Mouse (Mus musculus) CD8-positive naive resting alpha-beta T cell, adult 2 months (primary cell): Measurements from ENCODE around the gene Rbl1.
A peak's percentile ranks its signal among the peaks of the same experiment; 100 is the strongest.
"Not testable (repeated sequence)": the region's sequence is repeated elsewhere in the genome, so short reads cannot be mapped to it uniquely, and the experiment has no call there.

ENCODE experiments used
- DNase-seq, 2 experiments: peaks; one replicate each; pipeline ENCODE4 v3.0.0; 2022; ENCODE audit warnings: low read depth in 2 of 2, low spot score in 2 of 2

Rbl1 gene

GRCm38 (mm10) chr2:157172984-157173383 lies 31.4 kb downstream of the Rbl1 start:
- no peak for DNase-seq

DNA sequence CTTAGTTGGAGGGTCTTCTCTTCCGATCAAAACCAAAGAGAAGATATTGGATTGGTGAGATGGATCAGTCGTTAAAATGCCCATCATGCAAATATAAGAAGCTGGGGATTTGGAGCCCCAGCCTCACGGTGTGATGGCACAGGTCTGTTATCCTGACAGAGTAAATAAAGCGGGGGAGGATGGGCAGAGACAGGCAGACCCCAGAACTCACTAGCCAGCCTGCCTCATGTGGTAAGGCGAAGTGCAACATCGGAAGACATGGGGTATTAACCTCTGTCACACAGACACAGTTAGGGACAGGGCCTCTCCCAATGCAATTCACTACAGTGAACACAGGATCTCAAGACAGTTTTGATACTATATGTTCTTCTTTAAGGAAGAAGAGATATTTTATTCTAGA lies 33.7 kb downstream of the Rbl1 start:
- no peak for DNase-seq

DNA sequence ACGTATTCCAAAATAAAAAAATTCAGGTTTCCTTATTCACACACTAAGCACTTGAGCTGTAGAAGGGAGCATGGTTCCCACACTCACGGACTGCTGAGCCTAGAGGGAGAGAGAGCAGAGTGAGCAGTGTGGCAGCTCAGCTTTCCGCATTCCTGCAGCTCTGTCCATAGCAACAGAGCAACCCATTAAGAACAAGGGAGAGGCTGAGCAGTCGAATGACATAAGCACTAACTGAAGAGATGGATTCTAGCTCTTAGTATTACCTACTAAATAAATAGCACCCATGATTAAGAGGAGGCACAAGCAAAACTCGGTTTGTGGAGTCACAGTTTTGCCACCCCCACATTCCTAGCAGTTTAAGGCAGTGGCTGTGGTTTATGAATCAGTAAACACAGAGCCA lies 34.2 kb downstream of the Rbl1 start:
- DNase-seq: no peak

DNA sequence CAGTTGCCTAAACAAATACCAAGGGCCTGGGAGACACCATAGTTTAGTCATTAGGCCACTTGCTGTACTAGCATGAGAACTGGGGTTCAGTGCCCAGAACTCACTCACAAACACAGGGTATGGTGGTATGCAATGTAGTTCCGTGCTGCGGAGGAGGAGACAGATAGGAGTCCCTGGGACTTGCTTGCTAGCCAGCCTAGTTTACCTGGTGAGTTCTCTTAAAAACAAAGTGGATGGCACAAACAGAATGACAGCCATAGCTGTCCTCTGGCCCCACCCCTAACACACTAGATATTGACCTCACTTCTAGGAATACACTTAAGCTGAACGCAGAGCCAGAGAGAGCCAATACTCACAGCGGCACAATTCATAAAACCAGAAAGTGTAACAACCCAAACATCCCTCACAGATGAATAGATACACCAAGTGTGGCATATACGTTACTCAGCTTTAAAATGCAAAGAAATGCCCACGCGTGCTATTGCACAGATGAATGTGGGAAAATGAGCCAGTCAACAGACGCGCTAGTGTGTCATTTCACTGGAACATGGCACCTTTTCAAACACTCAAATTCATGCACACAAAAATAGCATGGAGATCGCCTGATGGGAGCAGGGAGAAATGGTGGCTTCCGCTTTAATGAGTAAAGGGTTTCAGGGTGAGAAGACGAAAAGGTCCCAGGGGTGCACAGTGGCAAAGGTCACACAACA lies 37.8 kb downstream of the Rbl1 start:
- DNase-seq: no peak

DNA sequence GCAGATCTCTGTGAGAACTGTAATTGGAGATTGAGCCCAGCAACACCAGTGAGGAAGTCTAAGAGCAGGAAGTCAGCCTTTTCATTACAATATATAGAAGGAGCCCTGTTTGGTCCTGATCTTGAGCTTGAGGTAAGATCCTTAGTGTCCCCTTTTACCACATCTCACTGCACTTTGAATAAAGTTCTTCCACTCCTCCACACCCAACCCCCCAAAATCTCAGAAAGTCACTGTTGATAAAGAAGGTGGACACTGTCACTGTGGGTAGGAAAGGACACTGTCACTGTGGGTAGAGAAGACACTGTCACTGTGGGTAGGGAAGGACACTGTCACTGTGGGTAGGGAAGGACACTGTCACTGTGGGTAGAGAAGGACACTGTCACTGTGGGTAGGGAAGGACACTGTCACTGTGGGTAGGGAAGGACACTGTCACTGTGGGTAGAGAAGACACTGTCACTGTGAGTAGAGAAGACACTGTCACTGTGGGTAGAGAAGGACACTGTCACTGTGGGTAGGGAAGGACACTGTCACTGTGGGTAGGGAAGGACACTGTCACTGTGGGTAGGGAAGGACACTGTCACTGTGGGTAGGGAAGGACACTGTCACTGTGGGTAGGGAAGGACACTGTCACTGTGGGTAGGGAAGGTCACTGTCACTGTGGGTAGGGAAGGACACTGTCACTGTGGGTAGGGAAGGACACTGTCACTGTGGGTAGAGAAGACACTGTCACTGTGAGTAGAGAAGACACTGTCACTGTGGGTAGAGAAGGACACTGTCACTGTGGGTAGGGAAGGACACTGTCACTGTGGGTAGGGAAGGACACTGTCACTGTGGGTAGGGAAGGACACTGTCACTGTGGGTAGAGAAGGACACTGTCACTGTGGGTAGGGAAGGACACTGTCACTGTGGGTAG lies 38.8 kb downstream of the Rbl1 start:
- DNase-seq: not testable (repeated sequence)

DNA sequence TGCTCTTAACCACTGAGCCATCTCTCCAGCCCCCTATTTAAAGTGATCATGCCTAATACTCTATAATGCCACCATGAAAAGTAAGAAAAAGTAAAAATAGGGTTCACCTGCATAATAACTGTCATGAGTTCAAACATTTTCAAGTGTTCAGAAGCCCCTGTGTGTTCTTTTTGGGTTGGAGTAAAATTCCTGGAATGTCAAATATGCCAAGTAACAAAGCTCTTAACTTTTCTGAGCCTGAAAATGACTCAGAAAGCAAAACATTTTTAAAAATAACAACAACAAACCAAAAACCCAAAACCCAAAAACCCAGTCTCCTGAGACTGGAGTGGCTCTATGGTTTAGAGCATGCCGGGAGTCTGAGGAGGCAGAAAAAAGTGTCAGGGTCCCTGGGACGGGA lies 40.2 kb downstream of the Rbl1 start:
- DNase-seq: no peak

GRCm38 (mm10) chr2:157156079-157156478 lies 48.3 kb downstream of the Rbl1 start:
- no peak for DNase-seq

GRCm38 (mm10) chr2:157153235-157153634 lies 51.1 kb downstream of the Rbl1 start:
- no peak for DNase-seq

GRCm38 (mm10) chr2:157148417-157148816 lies 55.9 kb downstream of the Rbl1 start:
- no peak for DNase-seq

DNA sequence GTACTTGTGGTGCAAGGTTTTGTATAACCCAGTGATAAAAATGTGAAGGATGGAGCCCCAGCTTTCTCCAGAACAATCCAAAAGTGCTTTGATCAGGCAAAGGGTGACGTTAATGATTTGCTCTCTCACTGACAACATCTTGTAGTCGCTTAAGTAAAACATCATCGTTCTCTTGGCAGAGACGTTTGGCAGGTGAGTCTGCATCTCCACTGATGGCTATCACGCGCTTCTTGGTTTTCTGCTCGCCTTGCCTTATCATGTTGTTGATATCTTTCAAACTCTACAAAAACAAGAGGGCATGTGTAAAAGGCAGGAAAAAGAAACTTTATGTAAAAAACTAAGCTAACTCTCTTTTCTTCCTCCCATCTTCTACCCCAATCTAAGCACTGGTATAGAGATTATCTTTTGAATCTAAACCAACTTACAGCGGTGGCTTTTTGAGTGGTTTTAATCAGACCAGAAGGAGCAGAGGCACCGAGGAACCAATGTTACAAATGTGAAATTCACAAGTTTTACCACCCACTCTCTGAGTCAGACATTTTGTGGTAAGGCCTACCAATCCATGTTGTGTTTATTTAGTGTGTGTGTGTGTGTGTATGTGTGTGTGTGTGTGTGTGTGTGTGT lies 56.8 kb downstream of the Rbl1 start:
- DNase-seq: peak; percentile 42 to 47

DNA sequence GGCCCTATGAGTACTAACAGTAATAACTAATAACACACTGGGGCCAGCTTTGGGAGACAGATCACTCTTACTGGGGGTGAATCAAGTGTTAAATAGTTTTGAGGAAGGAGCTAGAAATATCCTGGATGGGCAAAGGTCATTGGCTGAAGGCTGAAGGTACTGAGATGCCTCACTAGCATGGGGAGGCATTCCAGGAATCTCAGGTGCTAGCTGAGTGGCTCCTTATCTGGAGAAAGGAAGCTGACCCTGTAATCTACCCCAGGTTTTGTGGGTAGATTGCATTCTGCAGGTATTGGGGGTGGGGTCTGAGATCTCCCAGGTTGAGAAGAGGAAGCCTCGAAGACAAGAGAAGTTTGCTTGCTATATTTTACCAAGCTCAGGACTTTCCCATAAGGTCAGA lies 59.2 kb downstream of the Rbl1 start:
- no peak for DNase-seq

DNA sequence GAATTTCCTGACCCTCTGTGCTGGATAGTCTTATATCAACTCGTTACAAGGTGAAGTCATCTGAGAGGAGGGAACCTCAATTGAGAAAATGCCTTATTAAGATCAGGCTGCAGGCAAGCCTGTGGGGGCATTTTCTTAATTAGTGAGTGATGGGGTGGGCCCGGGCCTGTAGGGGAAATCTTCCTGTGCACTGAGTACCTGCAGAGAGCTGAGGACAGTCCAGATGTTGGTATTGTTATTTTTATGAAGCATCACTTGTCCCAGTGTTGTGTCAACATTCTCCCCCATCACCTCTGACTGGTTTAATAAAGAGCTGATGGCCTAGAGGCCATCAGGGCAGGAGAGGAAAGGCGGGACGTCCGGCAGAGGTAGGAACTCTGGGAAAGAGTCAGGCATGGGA lies 60.2 kb downstream of the Rbl1 start:
- DNase-seq: no peak

DNA sequence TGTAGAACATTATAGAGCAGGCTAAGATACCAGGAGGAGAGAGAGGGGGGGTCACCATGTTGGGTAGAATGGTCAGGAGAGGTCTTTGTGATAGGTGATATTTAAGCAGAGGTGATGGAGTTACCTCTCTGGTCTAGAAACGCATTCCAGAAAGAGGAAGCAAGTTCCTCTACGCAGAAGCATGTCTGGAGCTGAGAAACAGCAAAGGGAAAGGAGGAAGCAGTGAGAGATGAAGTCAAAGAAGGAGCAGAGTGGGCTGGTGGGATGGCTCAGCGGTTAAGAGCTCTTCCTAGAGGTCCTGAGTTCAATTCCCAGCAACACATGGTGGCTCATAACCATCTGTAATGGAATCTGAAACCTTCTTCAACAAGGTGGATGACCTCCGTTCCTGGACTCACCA lies 62.4 kb downstream of the Rbl1 start:
- no peak for DNase-seq

GRCm38 (mm10) chr2:157139251-157139802 lies 65.0 kb downstream of the Rbl1 start:
- no peak for DNase-seq

DNA sequence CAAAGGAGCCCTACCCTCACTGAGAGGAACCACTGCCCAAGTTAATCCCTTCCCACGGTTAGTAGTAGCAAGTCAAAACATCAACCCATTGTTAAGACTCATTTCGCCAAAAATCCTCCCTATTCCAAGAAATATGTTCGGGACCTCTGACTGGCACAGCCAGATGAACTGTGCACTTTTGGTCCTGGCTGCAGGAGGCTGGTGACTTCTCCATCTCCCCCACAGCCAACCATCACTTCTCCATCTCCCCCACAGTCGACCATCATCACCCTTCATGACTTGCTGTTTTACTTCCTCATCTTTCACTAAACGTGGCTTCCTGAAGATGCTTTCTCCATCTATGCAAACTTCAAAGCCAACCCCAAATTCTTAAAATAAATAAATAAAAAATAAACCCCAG lies 65.5 kb downstream of the Rbl1 start:
- no peak for DNase-seq

DNA sequence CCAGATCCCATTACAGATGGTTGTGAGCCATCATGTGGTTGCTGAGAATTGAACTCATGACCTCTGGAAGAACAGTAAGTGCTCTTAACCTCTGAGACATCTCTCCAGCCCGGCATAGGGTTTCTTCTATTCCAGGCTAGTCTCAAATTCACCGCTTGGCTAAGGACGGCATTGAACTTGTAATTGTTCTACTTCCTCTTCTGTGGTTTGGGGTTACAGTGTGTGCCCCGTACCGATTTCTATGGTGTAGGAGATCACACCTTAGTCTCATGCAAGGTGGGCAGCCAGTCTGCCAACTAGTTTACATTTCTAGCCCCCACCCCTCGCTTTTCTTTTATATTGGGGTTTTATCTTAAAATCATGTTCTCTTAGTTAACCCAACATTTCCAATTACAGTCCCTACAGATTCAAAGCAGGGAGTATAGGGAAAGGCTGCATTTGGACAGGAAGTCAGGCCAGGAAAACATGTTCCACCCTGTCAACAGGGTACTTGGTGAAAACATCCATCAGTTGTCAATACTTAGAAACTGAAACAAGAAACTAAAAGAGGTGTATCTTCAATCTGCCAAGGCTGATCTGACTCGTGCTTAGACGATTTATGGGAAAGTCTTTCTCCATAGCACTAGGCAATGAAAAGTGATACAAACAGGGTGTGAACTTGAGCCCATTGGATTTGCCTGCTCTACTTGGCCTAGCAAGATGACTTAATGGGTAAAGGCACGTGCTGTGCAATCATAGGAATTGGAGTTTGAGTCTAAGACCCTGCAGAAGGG lies 66.2 kb downstream of the Rbl1 start:
- DNase-seq: peak; percentile 26 to 46

DNA sequence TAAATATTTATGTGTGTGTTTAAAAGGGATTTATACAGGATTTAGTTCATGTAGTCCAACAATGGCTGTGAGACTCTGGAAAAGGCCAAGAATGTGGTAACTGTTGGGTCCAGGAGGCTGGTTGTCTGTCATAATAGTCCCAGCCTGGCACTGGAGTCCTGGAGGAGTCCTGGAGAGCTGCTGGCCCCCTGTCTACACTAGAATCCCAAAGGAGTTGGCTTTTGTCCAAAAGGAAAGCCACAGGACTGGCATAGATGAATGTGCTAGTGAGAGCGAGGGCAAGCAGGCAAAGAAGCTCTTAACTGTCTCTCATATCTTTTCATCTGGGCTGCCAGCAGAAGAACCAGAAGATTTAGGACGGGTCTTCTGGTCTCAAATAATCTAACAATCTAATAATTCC lies 67.7 kb downstream of the Rbl1 start:
- no peak for DNase-seq

DNA sequence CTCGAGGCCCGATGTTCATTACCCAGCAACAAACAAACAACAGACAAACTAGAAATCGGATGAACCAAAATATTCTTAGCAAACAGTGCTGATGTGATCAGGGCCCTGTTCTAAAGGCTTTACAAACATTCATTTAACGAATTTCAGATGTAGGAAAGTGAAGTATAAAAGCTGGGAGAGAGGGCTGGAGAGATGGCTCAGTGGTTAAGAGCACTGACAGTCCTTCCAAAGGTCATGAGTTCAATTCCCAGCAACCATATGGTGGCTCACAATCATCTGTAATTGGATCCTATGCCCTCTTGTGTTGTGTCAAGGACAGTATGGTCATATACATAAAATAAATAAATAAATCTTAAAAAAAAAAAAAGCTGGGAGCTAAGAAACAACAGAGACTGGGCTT lies 68.2 kb downstream of the Rbl1 start:
- no peak for DNase-seq

DNA sequence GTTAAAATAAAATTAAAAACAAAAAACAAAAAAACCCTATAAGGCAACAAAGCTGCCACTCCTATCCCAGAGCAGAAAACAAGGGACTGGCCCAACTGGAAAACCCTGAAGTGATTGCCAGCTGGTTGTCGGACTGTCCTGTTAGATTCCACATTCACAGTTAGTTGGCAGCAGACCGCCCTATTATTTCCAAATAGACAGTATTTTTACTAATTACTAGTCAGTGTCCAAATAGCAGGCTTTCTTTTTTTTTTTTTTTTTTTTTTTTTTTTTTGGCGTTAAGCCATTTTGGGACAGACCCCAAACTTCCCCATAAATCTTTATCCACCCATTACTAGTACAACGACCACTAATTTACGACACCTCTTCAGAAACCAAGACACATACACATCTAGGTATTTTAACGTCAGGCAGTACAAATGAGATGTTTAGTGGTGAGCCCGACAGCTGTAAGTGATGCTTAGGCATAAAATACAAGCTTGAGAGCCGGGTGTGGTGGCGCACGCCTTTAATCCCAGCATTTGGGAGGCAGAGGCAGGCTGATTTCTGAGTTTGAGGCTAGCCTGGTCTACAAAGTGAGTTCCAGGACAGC lies 68.7 kb downstream of the Rbl1 start:
- no peak for DNase-seq

DNA sequence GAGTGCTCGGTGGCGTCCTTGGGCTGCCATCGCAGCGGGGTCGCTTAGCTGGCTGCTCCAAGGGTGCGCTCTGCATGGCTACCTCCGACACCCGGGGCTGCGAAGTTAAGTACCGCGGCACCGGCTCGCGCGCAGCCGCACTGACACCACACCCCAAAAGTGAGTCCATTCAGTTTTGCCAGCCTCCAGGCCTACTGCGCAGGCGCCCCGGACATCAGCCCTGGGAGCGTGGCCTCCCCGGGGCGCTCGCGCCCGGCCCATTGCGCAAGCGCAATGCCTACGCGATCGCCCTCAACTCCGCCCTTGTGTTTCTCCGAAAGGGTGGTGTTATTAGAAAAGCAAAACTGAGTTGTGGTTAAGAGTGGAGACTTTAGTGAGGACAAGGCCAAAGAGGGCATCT lies 69.3 kb downstream of the Rbl1 start, which contains the start of gene Samhd1:
Samhd1 (minus strand) TSS at position 252 of the 400 bp plus-strand sequence.
- DNase-seq: peak; percentile 61 to 66
